Mouse (Mus musculus) heart, adult 2 months (tissue): ENCODE data around the gene Tmem237.

Experiments used
- CTCF ChIP-seq: fragments of 200-600 bp; IDR thresholded peaks from 2 replicates; pipeline ENCODE4 v1.8.1; 2022; ENCODE audit warnings: antibody characterized with exemption, mild to moderate bottlenecking, moderate library complexity
- POLR2A ChIP-seq: fragments of 200-500 bp; IDR thresholded peaks from 2 replicates; pipeline ENCODE4 v1.6.1; 2011; ENCODE audit warnings: mild to moderate bottlenecking, low read depth, low read length, control low read depth; ENCODE audit not compliant: insufficient read depth

DNA sequence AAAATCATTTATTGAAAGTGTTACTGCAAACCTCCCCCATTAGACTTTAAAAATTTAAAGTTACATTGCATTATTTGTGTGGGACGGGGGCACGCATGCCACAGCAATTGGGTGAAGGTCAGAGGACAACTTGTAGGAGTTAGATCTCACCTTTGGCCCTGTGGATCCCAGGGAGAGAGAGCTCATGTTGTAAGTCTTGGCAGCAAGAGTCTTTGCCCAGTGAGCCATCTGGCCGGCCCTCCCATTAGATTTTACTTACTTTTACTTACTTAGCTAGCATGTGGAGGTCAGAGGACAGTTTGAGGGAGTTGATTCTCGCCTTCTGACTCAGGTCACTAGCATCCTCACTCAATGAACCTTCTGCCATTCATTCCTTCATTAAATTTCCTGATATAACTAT is 37.6 kb upstream of the Tmem237 start:
- no peak for TF ChIP-seq CTCF
- no peak for TF ChIP-seq POLR2A
